Mouse (Mus musculus): ENCODE measurements around the gene Nptx1. TPM values are rescaled to one million over a fixed set of nuclear protein-coding genes. Genes with fewer than 3 reads are reported as not detected.

The Nptx1 gene
- total and polyA plus RNA-seq, 2 experiments: 0.09 TPM

DNA sequence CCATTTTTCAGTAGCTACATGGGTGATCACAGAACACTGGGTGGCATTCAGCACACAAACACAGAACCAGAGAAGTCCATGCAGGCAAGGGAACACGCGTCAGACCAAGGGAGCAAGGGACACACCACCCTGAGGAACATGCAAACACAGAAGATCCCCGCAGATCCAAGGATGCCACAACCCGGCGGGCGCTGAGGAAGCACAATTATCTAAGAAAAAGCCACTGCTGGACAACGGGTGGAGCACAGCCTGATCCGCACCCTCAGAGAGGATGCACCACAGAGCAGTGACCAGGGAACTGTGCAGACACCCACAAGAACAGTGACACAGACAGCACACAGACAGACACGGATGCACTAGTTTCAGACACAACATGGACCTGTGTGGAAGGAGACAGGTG is 7.0 kb downstream of the Nptx1 start:
- Histone ChIP-seq H3K27ac (replicated peaks; ENCODE audit: insufficient read depth, low read depth, low read length) (no peak overlapping the region), H3K79me2 (ENCODE audit: control insufficient read depth, insufficient read depth, low read length) (no peaks in the 10 kb centered on the region), H3K36me3 (ENCODE audit: control insufficient read depth, insufficient read depth, low read length) (no peaks in the 10 kb centered on the region), H3K9ac (ENCODE audit: low read depth, low read length) (no peak overlapping the region), H3K27me3 (ENCODE audit: control insufficient read depth, insufficient read depth, low read length) (0 out of 2 replicates have a peak, but pooled peaks cover 7% of the 10 kb centered on the region), H3K4me1 (ENCODE audit: control insufficient read depth, insufficient read depth, low read length) (no peaks in the 10 kb centered on the region), H3K4me3 (ENCODE audit: insufficient read depth, low read depth, low read length) (no peak overlapping the region)
- WGBS: 71% methylated on average over 9 of the region's 9 CpGs
- TF ChIP-seq POLR2A (IDR thresholded peaks at IDR 0.05; ENCODE audit: extremely low read depth, insufficient read depth, low read length) (no peak), CTCF (IDR thresholded peaks at IDR 0.05; ENCODE audit: low read depth, low read length) (no peak)
- no peak for DNase-seq (ENCODE audit: extremely low read depth, low read depth, low spot score)

- H3K27me3 ChIP-seq (ENCODE audit: control insufficient read depth, insufficient read depth, low read length): 0 out of 2 replicates have a peak, but pooled peaks cover 5% of the 10 kb centered on the region
- no peak overlapping the region for H3K4me3 ChIP-seq (ENCODE audit: insufficient read depth, low read depth, low read length)
- H3K79me2 ChIP-seq (ENCODE audit: control insufficient read depth, insufficient read depth, low read length): no peaks in the 10 kb centered on the region
- TF ChIP-seq CTCF (IDR thresholded peaks at IDR 0.05; ENCODE audit: low read depth, low read length): no peak
- TF ChIP-seq POLR2A (IDR thresholded peaks at IDR 0.05; ENCODE audit: extremely low read depth, insufficient read depth, low read length): no peak
- no peak overlapping the region for H3K27ac ChIP-seq (replicated peaks; ENCODE audit: insufficient read depth, low read depth, low read length)
- WGBS: 38% methylated on average over 14 of the region's 14 CpGs
- H3K4me1 ChIP-seq (ENCODE audit: control insufficient read depth, insufficient read depth, low read length): no peaks in the 10 kb centered on the region
- no peak for DNase-seq (ENCODE audit: extremely low read depth, low read depth, low spot score)
- H3K9ac ChIP-seq (ENCODE audit: low read depth, low read length): no peak overlapping the region
- no peaks in the 10 kb centered on the region for H3K36me3 ChIP-seq (ENCODE audit: control insufficient read depth, insufficient read depth, low read length)
These were observed 7.6 kb downstream of the Nptx1 start for GRCm38 (mm10) chr11:119539944-119540343.

DNA sequence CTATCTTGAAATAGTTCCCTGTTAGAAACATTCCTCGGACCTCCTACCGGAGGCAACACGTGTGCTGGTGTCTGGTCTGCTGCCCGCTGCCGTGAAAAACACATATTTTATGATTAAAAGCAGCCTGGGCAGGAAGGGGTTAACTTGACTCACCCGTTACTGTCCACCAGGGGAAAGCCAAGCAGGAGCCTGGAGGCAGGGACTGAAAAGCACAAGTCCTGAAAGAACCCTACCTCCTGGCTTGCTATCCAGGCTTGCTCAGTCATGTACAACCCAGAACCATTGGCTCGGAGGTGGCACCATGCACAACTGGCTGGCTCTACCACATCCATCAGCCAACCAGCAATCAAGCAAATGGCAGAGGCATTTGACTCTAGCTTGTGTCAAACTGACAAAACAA is 13.8 kb downstream of the Nptx1 start:
- Histone ChIP-seq H3K9ac (ENCODE audit: low read depth, low read length) (no peak overlapping the region), H3K4me1 (ENCODE audit: control insufficient read depth, insufficient read depth, low read length) (no peaks in the 10 kb centered on the region), H3K79me2 (ENCODE audit: control insufficient read depth, insufficient read depth, low read length) (no peaks in the 10 kb centered on the region), H3K4me3 (ENCODE audit: insufficient read depth, low read depth, low read length) (no peak overlapping the region), H3K27me3 (ENCODE audit: control insufficient read depth, insufficient read depth, low read length) (no peaks in the 10 kb centered on the region), H3K36me3 (ENCODE audit: control insufficient read depth, insufficient read depth, low read length) (no peaks in the 10 kb centered on the region), H3K27ac (replicated peaks; ENCODE audit: insufficient read depth, low read depth, low read length) (no peak overlapping the region)
- TF ChIP-seq CTCF (IDR thresholded peaks at IDR 0.05; ENCODE audit: low read depth, low read length) (no peak), POLR2A (IDR thresholded peaks at IDR 0.05; ENCODE audit: extremely low read depth, insufficient read depth, low read length) (no peak)
- no peak for DNase-seq (ENCODE audit: extremely low read depth, low read depth, low spot score)
- WGBS: 66% methylated on average over 7 of the region's 7 CpGs

- no peak overlapping the region for H3K9ac ChIP-seq (ENCODE audit: low read depth, low read length)
- TF ChIP-seq POLR2A (IDR thresholded peaks at IDR 0.05; ENCODE audit: extremely low read depth, insufficient read depth, low read length) (no peak), CTCF (IDR thresholded peaks at IDR 0.05; ENCODE audit: low read depth, low read length) (no peak)
- H3K27me3 ChIP-seq (ENCODE audit: control insufficient read depth, insufficient read depth, low read length): no peaks in the 10 kb centered on the region
- H3K4me3 ChIP-seq (ENCODE audit: insufficient read depth, low read depth, low read length): no peak overlapping the region
- 85% methylated on average over 8 of the region's 8 CpGs for WGBS
- no peaks in the 10 kb centered on the region for H3K36me3 ChIP-seq (ENCODE audit: control insufficient read depth, insufficient read depth, low read length)
- no peak overlapping the region for H3K27ac ChIP-seq (replicated peaks; ENCODE audit: insufficient read depth, low read depth, low read length)
- H3K79me2 ChIP-seq (ENCODE audit: control insufficient read depth, insufficient read depth, low read length): no peaks in the 10 kb centered on the region
- no peaks in the 10 kb centered on the region for H3K4me1 ChIP-seq (ENCODE audit: control insufficient read depth, insufficient read depth, low read length)
- no peak for DNase-seq (ENCODE audit: extremely low read depth, low read depth, low spot score)
These were observed 15.1 kb downstream of the Nptx1 start for GRCm38 (mm10) chr11:119532460-119532859.

GRCm38 (mm10) chr11:119528930-119529329 is 18.6 kb downstream of the Nptx1 start:
- TF ChIP-seq POLR2A (IDR thresholded peaks at IDR 0.05; ENCODE audit: extremely low read depth, insufficient read depth, low read length) (no peak), CTCF (IDR thresholded peaks at IDR 0.05; ENCODE audit: low read depth, low read length) (no peak)
- Histone ChIP-seq H3K36me3 (ENCODE audit: control insufficient read depth, insufficient read depth, low read length) (no peaks in the 10 kb centered on the region), H3K79me2 (ENCODE audit: control insufficient read depth, insufficient read depth, low read length) (no peaks in the 10 kb centered on the region), H3K4me3 (ENCODE audit: insufficient read depth, low read depth, low read length) (no peak overlapping the region), H3K27ac (replicated peaks; ENCODE audit: insufficient read depth, low read depth, low read length) (no peak overlapping the region), H3K4me1 (ENCODE audit: control insufficient read depth, insufficient read depth, low read length) (0 out of 2 replicates have a peak, but pooled peaks cover 2% of the 10 kb centered on the region), H3K27me3 (ENCODE audit: control insufficient read depth, insufficient read depth, low read length) (no peaks in the 10 kb centered on the region), H3K9ac (ENCODE audit: low read depth, low read length) (no peak overlapping the region)
- DNase-seq (ENCODE audit: extremely low read depth, low read depth, low spot score): no peak
- 69% methylated on average over 11 of the region's 11 CpGs for WGBS

DNA sequence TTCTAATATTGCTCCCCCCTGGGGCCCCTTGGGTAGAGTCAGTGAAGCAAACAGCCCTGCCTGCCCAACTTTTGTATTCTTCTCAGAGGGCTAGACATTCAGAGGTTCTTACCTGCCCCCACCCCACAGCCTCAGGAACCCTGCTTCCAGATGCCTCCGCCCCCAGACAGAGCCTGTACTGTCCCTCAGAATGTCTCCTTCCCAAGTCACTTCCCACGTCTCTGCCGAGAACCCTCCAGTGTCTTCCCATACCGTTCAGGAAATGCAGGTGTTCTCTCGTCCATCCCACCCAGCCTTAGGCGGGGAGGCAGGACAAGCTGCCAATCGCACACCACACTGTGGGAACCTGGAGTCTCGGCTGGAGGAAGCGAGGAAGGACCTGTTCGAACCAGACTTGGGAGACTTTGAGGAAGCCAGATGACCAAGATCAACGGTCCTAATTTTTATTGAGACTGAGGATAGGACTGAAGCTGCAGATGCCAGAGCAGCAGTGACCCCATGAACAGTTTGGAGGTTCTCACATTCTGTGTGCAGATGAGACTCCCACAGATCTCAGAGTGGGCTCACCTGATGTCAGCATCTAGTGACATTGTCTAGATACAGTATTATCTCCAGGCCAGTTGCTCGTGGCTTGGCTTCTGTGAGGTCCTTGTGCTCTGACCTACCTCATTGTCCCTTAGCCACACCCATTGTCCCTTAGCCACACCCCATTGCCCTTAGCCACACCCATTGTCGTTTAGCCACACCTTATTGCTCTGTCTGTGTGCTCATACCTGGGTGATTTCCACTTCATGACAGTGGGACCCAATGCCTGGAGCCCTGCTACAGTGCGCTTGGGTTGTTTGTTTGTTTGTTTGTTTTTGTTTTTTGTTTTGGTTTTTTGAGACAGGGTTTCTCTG is 21.2 kb downstream of the Nptx1 start:
- Histone ChIP-seq H3K9ac (ENCODE audit: low read depth, low read length) (no peak overlapping the region), H3K27me3 (ENCODE audit: control insufficient read depth, insufficient read depth, low read length) (no peaks in the 10 kb centered on the region), H3K27ac (replicated peaks; ENCODE audit: insufficient read depth, low read depth, low read length) (no peak overlapping the region), H3K4me1 (ENCODE audit: control insufficient read depth, insufficient read depth, low read length) (0 out of 2 replicates have a peak, but pooled peaks cover 2% of the 10 kb centered on the region), H3K36me3 (ENCODE audit: control insufficient read depth, insufficient read depth, low read length) (no peaks in the 10 kb centered on the region), H3K79me2 (ENCODE audit: control insufficient read depth, insufficient read depth, low read length) (no peaks in the 10 kb centered on the region), H3K4me3 (ENCODE audit: insufficient read depth, low read depth, low read length) (no peak overlapping the region)
- TF ChIP-seq CTCF (IDR thresholded peaks at IDR 0.05; ENCODE audit: low read depth, low read length) (no peak), POLR2A (IDR thresholded peaks at IDR 0.05; ENCODE audit: extremely low read depth, insufficient read depth, low read length) (no peak)
- DNase-seq (ENCODE audit: extremely low read depth, low read depth, low spot score): no peak
- WGBS: 85% methylated on average over 14 of the region's 14 CpGs
